Mouse (Mus musculus) liver, adult 2 months (tissue): ENCODE data around the gene Nsl1. TPM values are rescaled to one million over a fixed set of nuclear protein-coding genes. Genes with fewer than 3 reads are reported as not detected.
A peak's percentile ranks its signal among the peaks of the same experiment; 100 is the strongest.
"Not testable (repeated sequence)": the region's sequence is repeated elsewhere in the genome, so short reads cannot be mapped to it uniquely, and the experiment has no call there.

ENCODE experiments used
- DNase-seq: peaks from one replicate; pipeline ENCODE4 v3.0.0-alpha.2; 2011; ENCODE audit warnings: low read depth, low spot score; ENCODE audit errors: extremely low read depth
- H3K27ac ChIP-seq: fragments of 200-500 bp; replicated peaks from 2 replicates; pipeline ENCODE4 v1.5.1; 2012; ENCODE audit warnings: low read depth, mild to moderate bottlenecking, control low read depth, inconsistent platforms, low read length; ENCODE audit not compliant: insufficient read depth
- H3K27me3 ChIP-seq: fragments of 200-500 bp; 2 replicates; pipeline ENCODE4 v1.6.1; 2012; ENCODE audit warnings: mild to moderate bottlenecking, moderate library complexity, low read length, inconsistent platforms; ENCODE audit not compliant: control insufficient read depth, insufficient read depth
- H3K36me3 ChIP-seq: fragments of 200-500 bp; 2 replicates; pipeline ENCODE4 v1.6.1; 2012; ENCODE audit warnings: low read length, inconsistent platforms; ENCODE audit not compliant: control insufficient read depth, insufficient read depth
- H3K4me1 ChIP-seq: fragments of 200-500 bp; 2 replicates; pipeline ENCODE4 v1.6.1; 2011; ENCODE audit warnings: low read length; ENCODE audit not compliant: control insufficient read depth, insufficient read depth
- H3K4me3 ChIP-seq: fragments of 200-500 bp; 2 replicates; pipeline ENCODE4 v1.5.1; 2011; ENCODE audit warnings: low read depth, mild to moderate bottlenecking, control low read depth, low read length, moderate library complexity; ENCODE audit not compliant: insufficient read depth
- H3K79me2 ChIP-seq: fragments of 200-500 bp; 2 replicates; pipeline ENCODE4 v1.6.1; 2012; ENCODE audit warnings: inconsistent platforms, mild to moderate bottlenecking, low read length, moderate library complexity; ENCODE audit not compliant: control insufficient read depth, insufficient read depth
- H3K9ac ChIP-seq: fragments of 200-500 bp; 2 replicates; pipeline ENCODE4 v1.6.1; 2012; ENCODE audit warnings: low read depth, mild to moderate bottlenecking, control low read depth, inconsistent platforms, low read length
- CTCF ChIP-seq: fragments of 200-500 bp; IDR thresholded peaks from 2 replicates; pipeline ENCODE4 v1.5.1; 2011; ENCODE audit warnings: low read depth, low read length, control low read depth
- POLR2A ChIP-seq: fragments of 200-500 bp; IDR thresholded peaks from 2 replicates; pipeline ENCODE4 v1.6.1; 2011; ENCODE audit warnings: low read length, control low read depth; ENCODE audit not compliant: insufficient read depth; ENCODE audit errors: extremely low read depth
- WGBS: fragments of 180-500 bp; shearing (Covaris S2); methylation state at CpG from one replicate; pipeline ENCODE4 v1.1.7; 2018; 5-methylcytosine and 5-hydroxymethylcytosine counted together
- polyA plus RNA-seq: library from polyadenylated mRNA; depleted of rRNA; stranded (reverse); fragments of >200 nt; gene quantifications from 2 replicates; pipeline ENCODE4 v1.2.3, GENCODE M21; 2012
- total RNA-seq: library from RNA; depleted of rRNA; stranded (reverse); fragments of >200 nt; gene quantifications from 2 replicates; pipeline ENCODE4 v1.2.3, GENCODE M21; 2014

The Nsl1 gene
- total and polyA plus RNA-seq, 2 experiments, result 0.11 to 0.46 TPM

GRCm38 (mm10) chr1:191023140-191023539 lies 39.7 kb upstream of the Nsl1 start:
- Histone ChIP-seq H3K27ac (no peak overlapping the region), H3K36me3 (peaks cover 1% of the 10 kb centered on the region; the same call in 1 of the 2 replicates), H3K4me1 (peaks cover 7% of the 10 kb centered on the region), H3K9ac (no peak overlapping the region), H3K4me3 (no peak overlapping the region), H3K27me3 (no peaks in the 10 kb centered on the region), H3K79me2 (no peaks in the 10 kb centered on the region; the same call in 1 of the 2 replicates)
- 76% methylated on average over 2 of the region's 2 CpGs for WGBS
- no peak for TF ChIP-seq CTCF
- TF ChIP-seq POLR2A, result no peak
- peak; percentile 15 for DNase-seq

GRCm38 (mm10) chr1:191023806-191024205 lies 39.0 kb upstream of the Nsl1 start:
- not testable (repeated sequence) for H3K79me2 ChIP-seq, H3K4me1 ChIP-seq, H3K27me3 ChIP-seq, H3K9ac ChIP-seq, H3K36me3 ChIP-seq, H3K27ac ChIP-seq, H3K4me3 ChIP-seq, DNase-seq
- WGBS, result 92% methylated on average over 6 of the region's 6 CpGs

DNA sequence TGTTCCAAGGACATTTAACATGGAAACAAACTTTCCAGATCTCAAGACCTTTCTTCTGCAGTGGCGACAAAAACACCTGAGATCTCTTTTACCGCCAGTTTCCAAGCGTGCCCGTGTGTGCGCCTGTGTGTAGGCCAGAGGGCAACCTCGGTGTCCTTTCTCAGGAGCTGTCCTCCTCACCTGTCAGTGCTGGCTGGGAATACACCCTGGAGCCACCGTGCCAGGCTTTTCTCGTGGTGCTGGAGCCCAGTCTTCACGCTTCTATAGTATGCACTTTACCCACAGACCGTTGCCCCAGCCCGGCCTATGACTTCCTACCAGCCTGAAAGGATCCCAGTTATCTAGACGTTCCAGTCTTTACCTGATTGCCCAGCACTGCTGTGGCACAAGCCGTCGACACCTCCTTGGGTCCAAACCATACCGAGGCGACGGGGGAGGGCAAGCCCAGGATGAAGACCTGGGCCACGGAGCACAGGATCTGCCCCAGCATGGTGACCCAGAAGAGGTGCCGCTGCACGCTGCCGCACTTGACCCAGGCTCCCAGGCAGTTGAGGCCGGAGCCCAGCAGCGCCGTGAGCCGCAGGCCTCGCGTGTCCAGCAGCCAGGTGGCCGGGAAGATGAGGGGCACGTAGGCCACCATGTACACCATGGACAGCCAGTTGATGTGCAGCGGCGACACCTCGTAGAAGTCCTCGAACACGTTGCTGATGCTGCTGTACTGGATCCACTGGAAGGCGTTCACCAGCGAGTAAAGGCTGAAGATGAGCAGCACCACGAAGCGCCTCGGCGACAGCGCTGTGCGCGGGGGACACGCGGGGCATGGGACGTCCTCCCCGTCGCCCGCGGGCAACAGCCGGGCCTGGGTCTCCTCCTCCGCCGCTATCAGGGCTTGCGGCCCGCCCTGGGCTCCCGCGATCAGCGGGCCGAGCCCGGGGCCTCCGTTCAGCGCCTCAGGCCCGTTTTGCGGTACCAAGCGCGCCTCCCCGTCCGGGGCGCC lies 37.5 kb upstream of the Nsl1 start:
- H3K27ac ChIP-seq, result no peak overlapping the region

GRCm38 (mm10) chr1:191026021-191026713 lies 36.6 kb upstream of the Nsl1 start, which contains the start of gene Flvcr1:
Flvcr1 (minus strand) TSS chr1:191026158.
- no peaks in the 10 kb centered on the region for H3K27me3 ChIP-seq
- TF ChIP-seq POLR2A (peak; percentile 94), CTCF (0 out of 2 replicates have a peak, but pooled peaks have one; percentile 8)
- 1% methylated on average over 50 of the region's 50 CpGs for WGBS

More for the DNA sequence above, 37.5 kb upstream of the Nsl1 start:
- Histone ChIP-seq H3K27me3 (no peaks in the 10 kb centered on the region), H3K79me2 (no peaks in the 10 kb centered on the region; the same call in 1 of the 2 replicates), H3K9ac (peak overlapping the region; percentile 63), H3K36me3 (peaks cover 1% of the 10 kb centered on the region; the same call in 1 of the 2 replicates), H3K4me1 (peaks cover 7% of the 10 kb centered on the region), H3K4me3 (peak overlapping the region; percentile 61)
- no peak for TF ChIP-seq CTCF
- no peak for TF ChIP-seq POLR2A
- 3% methylated on average over 69 of the region's 69 CpGs for WGBS
- DNase-seq, result peak; percentile 29

DNA sequence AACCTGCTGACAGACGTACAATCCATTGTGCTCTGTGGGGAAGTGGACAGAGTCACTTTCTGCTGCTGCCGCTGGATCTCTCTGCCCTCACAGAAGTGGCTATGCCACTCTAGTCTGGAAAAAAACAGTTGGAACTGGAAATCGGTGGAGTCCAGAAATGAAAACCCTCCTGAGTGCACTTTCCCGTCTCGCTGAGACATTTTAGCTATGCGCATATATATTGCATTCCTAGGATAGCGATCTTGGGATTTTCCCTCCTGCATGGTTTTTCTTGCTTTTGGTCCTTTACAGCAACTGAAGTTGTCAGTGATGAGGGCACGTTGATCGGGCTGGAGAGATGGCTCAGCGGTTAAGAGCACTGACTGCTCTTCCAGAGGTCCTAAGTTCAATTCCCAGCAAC lies 32.6 kb upstream of the Nsl1 start:
- Histone ChIP-seq H3K79me2 (no peaks in the 10 kb centered on the region), H3K4me3 (no peak overlapping the region), H3K27ac (no peak overlapping the region), H3K4me1 (peaks cover 4% of the 10 kb centered on the region; the same call in 1 of the 2 replicates), H3K9ac (no peak overlapping the region), H3K27me3 (no peaks in the 10 kb centered on the region), H3K36me3 (no peaks in the 10 kb centered on the region)
- TF ChIP-seq POLR2A (no peak), CTCF (no peak)
- 76% methylated on average over 10 of the region's 10 CpGs for WGBS
- no peak for DNase-seq

More at GRCm38 (mm10) chr1:191026021-191026713, 36.6 kb upstream of the Nsl1 start, which contains the start of gene Flvcr1:
- Histone ChIP-seq H3K4me1 (peaks cover 7% of the 10 kb centered on the region), H3K79me2 (no peaks in the 10 kb centered on the region; the same call in 1 of the 2 replicates), H3K27ac (no peak within 1 kb of the TSS), H3K4me3 (peak within 1 kb of the TSS; percentile 61), H3K36me3 (peaks cover 1% of the 10 kb centered on the region; the same call in 1 of the 2 replicates), H3K9ac (peak within 1 kb of the TSS; percentile 63)
- peak; percentile 95 for DNase-seq

GRCm38 (mm10) chr1:191030922-191031425 lies 31.8 kb upstream of the Nsl1 start:
- DNase-seq, H3K79me2 ChIP-seq, H3K36me3 ChIP-seq, H3K27ac ChIP-seq, H3K4me3 ChIP-seq, H3K4me1 ChIP-seq, H3K9ac ChIP-seq, H3K27me3 ChIP-seq: not testable (repeated sequence)
- 84% methylated on average over 6 of the region's 6 CpGs for WGBS
